Mouse (Mus musculus) liver, postnatal 0 days (tissue): Measurements from ENCODE around the gene Trpm1. TPM values are rescaled to one million over a fixed set of nuclear protein-coding genes. Genes with fewer than 3 reads are reported as not detected.

ENCODE experiments used
- ATAC-seq: fragments of 200-750 bp; cut with Nextera tagmentation; 2 replicates; pipeline ENCODE4 v1.8.0; 2017; ENCODE audit warnings: mild to moderate bottlenecking, moderate library complexity
- DNase-seq: peaks from one replicate; pipeline ENCODE4 v3.0.0-alpha.2; 2016
- H3K27ac ChIP-seq: fragments of 300-500 bp; sonication (generic); 2 replicates; pipeline ENCODE4 v1.5.1; 2014; ENCODE audit warnings: antibody characterized with exemption, moderate library complexity, mild to moderate bottlenecking, low read depth
- H3K27me3 ChIP-seq: fragments of 300-500 bp; sonication (generic); 2 replicates; pipeline ENCODE4 v1.6.1; 2014; ENCODE audit warnings: low read length, control low read depth, mixed read lengths; ENCODE audit not compliant: insufficient read depth
- H3K36me3 ChIP-seq: fragments of 300-500 bp; sonication (generic); replicated peaks from 2 replicates; pipeline ENCODE4 v1.6.1; 2014; ENCODE audit warnings: mild to moderate bottlenecking, control low read depth, low read length, moderate library complexity, mixed read lengths; ENCODE audit not compliant: insufficient read depth
- H3K4me1 ChIP-seq: fragments of 300-500 bp; sonication (generic); 2 replicates; pipeline ENCODE4 v1.6.1; 2014; ENCODE audit warnings: antibody characterized with exemption, mild to moderate bottlenecking, control low read depth; ENCODE audit not compliant: insufficient read depth
- H3K4me2 ChIP-seq: fragments of 300-500 bp; sonication (generic); 2 replicates; pipeline ENCODE4 v1.6.1; 2014; ENCODE audit warnings: low read depth, mild to moderate bottlenecking, low read length, moderate library complexity, mixed read lengths
- H3K4me3 ChIP-seq: fragments of 300-500 bp; sonication (generic); 2 replicates; pipeline ENCODE4 v1.5.1; 2014; ENCODE audit warnings: low read depth, low read length
- H3K9ac ChIP-seq: fragments of 300-500 bp; sonication (generic); replicated peaks from 2 replicates; pipeline ENCODE4 v1.6.1; 2014; ENCODE audit warnings: mild to moderate bottlenecking, moderate library complexity
- H3K9me3 ChIP-seq: fragments of 300-500 bp; sonication (generic); 2 replicates; pipeline ENCODE4 v1.6.1; 2016; ENCODE audit warnings: mild to moderate bottlenecking, control low read depth, low read length, mixed read lengths
- CTCF ChIP-seq: sonication (generic); IDR thresholded peaks from 2 replicates; pipeline ENCODE4 v1.5.1; 2016; ENCODE audit warnings: antibody characterized with exemption, low read depth
- EP300 ChIP-seq: IDR thresholded peaks from 2 replicates; pipeline ENCODE4 v1.6.1; 2016; ENCODE audit warnings: antibody characterized with exemption, low read depth, mild to moderate bottlenecking
- WGBS: fragments of 180-500 bp; shearing (Covaris S2); extraction: QIAGEN DNeasy Blood & Tissue Kit; methylation state at CpG from one replicate; pipeline ENCODE4 v1.1.7; 2014; ENCODE audit not compliant: insufficient replicate concordance; 5-methylcytosine and 5-hydroxymethylcytosine counted together
- polyA plus RNA-seq: library from polyadenylated mRNA; unstranded; fragments of >200 nt; fragmentation: Nextera tagmentation; extraction: Ambion mirVana; gene quantifications from 2 replicates; pipeline ENCODE4 v1.2.1, GENCODE M21; 2015

Trpm1 gene
- polyA plus RNA-seq, 1 experiment from 2014 or later, result not detected

DNA sequence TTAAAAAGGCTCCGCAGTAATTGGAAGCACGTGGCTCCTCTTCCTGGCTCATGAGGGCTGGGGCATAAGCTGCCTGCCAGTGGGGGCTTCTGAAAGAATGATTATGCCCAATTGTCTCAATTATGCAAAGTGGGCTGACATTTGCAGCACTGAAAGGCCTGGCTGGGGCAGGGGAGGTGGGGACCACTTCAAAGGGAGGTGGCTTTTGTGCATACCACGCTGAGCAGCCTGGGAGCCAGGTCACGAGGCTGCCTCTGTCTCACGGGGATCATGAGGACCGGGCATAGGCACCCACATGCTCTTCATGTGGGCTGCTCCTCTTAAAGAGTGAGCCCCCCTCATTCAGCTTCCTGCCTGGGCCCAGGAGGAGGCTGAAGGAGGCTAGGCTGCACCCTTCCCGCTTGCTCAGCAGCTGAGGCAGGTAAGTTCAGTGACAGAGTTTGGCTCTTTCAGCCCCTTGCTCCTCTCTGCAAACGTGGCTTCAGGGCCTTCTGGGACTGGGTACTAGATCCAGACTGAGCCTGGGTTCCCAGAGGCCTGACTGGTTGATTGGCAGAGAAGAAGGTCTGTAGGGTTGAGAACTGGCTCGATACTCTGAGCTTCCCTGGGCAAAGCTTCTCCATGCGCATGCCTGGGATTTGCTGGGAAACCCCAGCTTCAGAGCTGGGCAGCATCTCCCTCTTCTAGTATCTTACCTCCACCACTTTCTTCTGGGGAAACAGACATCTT, 31.7 kb downstream of the Trpm1 start:
- H3K36me3 ChIP-seq, result no peaks in the 10 kb centered on the region
- H3K4me3 ChIP-seq, result no peak overlapping the region
- DNase-seq, result no peak
- peaks cover 5% of the 10 kb centered on the region for H3K4me1 ChIP-seq
- WGBS, result 53% methylated on average over 10 of the region's 10 CpGs
- no peaks in the 10 kb centered on the region for H3K27me3 ChIP-seq
- H3K4me2 ChIP-seq, result no peak overlapping the region
- no peak overlapping the region for H3K27ac ChIP-seq
- H3K9me3 ChIP-seq, result no peaks in the 10 kb centered on the region
- no peak for ATAC-seq
- TF ChIP-seq CTCF, result no peak
- no peak for TF ChIP-seq EP300
- H3K9ac ChIP-seq, result no peak overlapping the region

DNA sequence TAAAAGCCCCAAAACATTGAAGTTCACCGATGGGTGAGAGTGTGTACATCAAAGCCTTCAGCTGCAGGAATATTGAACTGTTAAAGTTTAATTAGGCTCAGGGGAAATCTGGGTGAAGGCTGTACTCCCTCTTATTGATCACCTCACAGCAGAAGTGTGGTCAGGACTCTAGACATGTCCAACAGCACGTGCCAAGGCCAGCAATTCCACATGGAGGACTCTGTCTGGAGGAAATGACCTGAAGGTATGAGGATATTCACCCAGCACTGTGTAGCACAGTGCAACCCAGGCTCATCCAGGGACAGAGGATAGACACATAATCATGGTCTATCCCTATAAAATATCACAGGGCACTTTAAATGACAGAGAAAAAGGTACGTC, 32.3 kb downstream of the Trpm1 start:
- Histone ChIP-seq H3K9me3 (no peaks in the 10 kb centered on the region), H3K27me3 (no peaks in the 10 kb centered on the region), H3K4me3 (no peak overlapping the region), H3K4me1 (peaks cover 5% of the 10 kb centered on the region), H3K27ac (no peak overlapping the region), H3K9ac (no peak overlapping the region), H3K36me3 (no peaks in the 10 kb centered on the region), H3K4me2 (no peak overlapping the region)
- ATAC-seq (no peak), DNase-seq (no peak)
- 54% methylated on average over 3 of the region's 3 CpGs for whole genome bisulfite sequencing
- TF ChIP-seq CTCF (no peak), EP300 (no peak)

DNA sequence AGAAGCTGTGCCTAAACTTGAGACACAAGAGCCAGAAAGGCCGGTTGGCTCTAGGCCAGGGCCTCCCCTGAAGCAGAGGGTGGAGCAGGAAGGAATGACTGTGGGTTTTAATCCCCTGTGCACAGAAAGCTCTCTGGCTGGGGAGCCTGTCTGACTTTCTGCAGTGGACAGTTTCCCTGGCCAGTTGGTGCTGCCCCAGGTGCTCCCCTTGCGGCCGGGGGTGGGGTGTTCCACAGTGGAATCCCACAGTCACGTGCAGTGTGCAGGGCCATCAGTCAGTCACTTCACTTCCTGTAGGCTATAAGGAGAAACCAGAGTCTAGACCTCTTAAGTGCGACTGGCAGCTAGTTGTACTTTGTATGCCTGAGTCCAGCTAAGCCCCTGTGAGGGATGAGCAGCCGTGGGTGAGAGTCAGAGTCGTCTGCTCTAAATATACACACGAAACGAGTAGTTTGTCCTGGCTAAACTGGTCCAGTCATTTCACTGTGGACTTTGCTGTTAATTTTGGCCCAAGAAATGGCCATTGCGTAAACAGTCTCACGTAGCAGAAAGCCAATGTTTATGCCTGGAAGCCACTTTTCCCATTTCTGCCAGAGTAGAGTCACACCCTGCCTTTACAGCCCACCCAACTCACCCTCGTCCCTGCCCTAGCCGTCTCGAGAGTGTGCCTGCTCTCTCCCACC, 38.8 kb downstream of the Trpm1 start:
- peaks cover 19% of the 10 kb centered on the region for H3K4me1 ChIP-seq
- 31% methylated on average over 14 of the region's 14 CpGs for WGBS
- no peak overlapping the region for H3K4me3 ChIP-seq
- no peaks in the 10 kb centered on the region for H3K36me3 ChIP-seq
- H3K27ac ChIP-seq, result peak overlapping the region; percentile 79
- peak; percentile 15; the same call in 1 of the 2 replicates for TF ChIP-seq CTCF
- TF ChIP-seq EP300, result no peak
- DNase-seq (peak; percentile 34), ATAC-seq (peak; percentile 90)
- no peaks in the 10 kb centered on the region for H3K9me3 ChIP-seq
- H3K27me3 ChIP-seq, result no peaks in the 10 kb centered on the region
- peak overlapping the region; percentile 19; the same call in 1 of the 2 replicates for H3K4me2 ChIP-seq
- H3K9ac ChIP-seq, result no peak overlapping the region

DNA sequence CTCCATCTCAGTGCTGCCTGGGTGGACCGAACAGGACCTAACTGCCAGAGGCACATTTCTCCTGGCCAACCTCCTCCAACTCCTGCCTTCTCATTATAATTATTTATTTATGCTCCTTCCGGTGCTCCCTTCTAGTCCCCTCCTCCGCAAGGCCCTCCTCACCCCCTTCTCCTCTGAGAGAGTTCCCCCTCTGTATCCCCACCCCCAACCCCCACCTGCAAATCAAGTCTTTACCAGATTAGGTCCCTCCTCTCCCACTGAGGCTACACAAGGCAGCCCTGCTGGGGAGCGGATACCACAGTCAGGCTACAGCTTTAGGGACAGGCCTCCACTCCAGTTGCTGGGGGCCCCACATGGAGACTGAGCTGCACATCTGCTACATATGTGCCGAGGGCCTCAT, 39.8 kb downstream of the Trpm1 start:
- 73% methylated on average over 5 of the region's 5 CpGs for WGBS
- no peak for DNase-seq

DNA sequence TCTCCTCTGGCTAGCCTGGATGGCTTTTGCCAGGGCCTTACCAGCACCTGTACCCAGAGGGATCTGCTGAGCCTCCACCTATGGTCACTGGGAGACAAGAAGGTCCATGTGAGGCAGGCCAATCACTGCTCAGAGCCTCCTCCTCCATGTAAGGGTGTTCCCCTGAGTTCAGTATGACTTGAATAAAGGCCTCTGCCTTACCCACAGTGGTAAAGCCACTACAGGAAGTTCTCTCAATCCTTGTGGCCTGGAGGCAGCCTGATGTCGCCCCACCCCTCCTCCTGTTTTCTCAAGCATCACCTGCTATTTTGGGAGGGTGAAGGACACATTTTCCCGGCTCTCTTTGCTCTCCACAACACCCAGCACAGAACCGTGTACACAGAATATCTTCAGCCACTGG, 42.5 kb downstream of the Trpm1 start:
- ATAC-seq (no peak), DNase-seq (no peak)
- Histone ChIP-seq H3K27ac (no peak overlapping the region), H3K4me1 (peaks cover 19% of the 10 kb centered on the region), H3K36me3 (no peaks in the 10 kb centered on the region), H3K9ac (no peak overlapping the region), H3K4me3 (no peak overlapping the region), H3K9me3 (no peaks in the 10 kb centered on the region), H3K4me2 (no peak overlapping the region), H3K27me3 (no peaks in the 10 kb centered on the region)
- 46% methylated on average over 3 of the region's 3 CpGs for WGBS
- TF ChIP-seq CTCF, result no peak
- TF ChIP-seq EP300, result no peak

More for the DNA sequence above, 39.8 kb downstream of the Trpm1 start:
- Histone ChIP-seq H3K9ac (no peak overlapping the region), H3K27me3 (no peaks in the 10 kb centered on the region), H3K4me2 (no peak overlapping the region), H3K9me3 (no peaks in the 10 kb centered on the region), H3K4me3 (no peak overlapping the region), H3K4me1 (peaks cover 19% of the 10 kb centered on the region), H3K27ac (no peak overlapping the region), H3K36me3 (no peaks in the 10 kb centered on the region)
- no peak for ATAC-seq
- no peak for TF ChIP-seq CTCF
- TF ChIP-seq EP300, result no peak

DNA sequence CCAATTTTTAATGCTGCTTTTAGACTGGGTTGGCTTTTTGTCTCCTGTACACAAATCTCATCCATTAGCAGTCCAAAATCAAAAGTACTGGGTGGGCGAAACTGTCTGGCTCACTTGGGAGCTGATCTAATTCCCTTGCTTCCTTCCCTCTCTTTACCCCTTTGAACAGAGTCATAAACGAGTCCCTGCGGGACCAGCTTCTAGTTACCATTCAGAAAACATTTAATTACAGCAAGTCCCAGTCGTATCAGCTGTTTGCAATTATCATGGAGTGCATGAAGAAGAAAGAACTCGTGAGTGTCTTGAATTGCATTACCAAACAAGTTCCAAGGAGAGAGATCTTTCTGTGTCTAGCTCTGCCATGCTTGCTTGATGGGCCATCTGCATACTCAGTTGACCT, 55.1 kb downstream of the Trpm1 start:
- no peaks in the 10 kb centered on the region for H3K27me3 ChIP-seq
- no peak for TF ChIP-seq CTCF
- no peak for TF ChIP-seq EP300
- WGBS, result 72% methylated on average over 5 of the region's 5 CpGs
- no peak overlapping the region for H3K4me3 ChIP-seq
- no peak overlapping the region for H3K9ac ChIP-seq
- no peaks in the 10 kb centered on the region for H3K4me1 ChIP-seq
- H3K27ac ChIP-seq, result no peak overlapping the region
- H3K36me3 ChIP-seq, result no peaks in the 10 kb centered on the region
- DNase-seq, result no peak
- no peaks in the 10 kb centered on the region for H3K9me3 ChIP-seq
- ATAC-seq, result no peak
- no peak overlapping the region for H3K4me2 ChIP-seq
